Mouse (Mus musculus) forebrain, embryonic 10.5 days (tissue): ENCODE measurements at regions not wholly inside any gene's neighbourhood (a gene's known extent, or its start where the extent isn't known, plus 50 kb on each side); places are given as distances from the start of the nearest gene placed in this dataset.

ENCODE experiments used
- DNase-seq: peaks from one replicate; pipeline ENCODE4 v3.0.0-alpha.2; 2017; ENCODE audit warnings: low spot score; ENCODE audit errors: extremely low spot score
- H3K27ac ChIP-seq: fragments of 300-500 bp; sonication (generic); 2 replicates; pipeline ENCODE4 v1.5.1; 2016; ENCODE audit warnings: mild to moderate bottlenecking
- H3K27me3 ChIP-seq: fragments of 300-500 bp; sonication (generic); 2 replicates; pipeline ENCODE4 v1.6.1; 2016; ENCODE audit warnings: mild to moderate bottlenecking; ENCODE audit not compliant: poor library complexity, severe bottlenecking
- H3K36me3 ChIP-seq: fragments of 300-500 bp; sonication (generic); replicated peaks from 2 replicates; pipeline ENCODE4 v1.6.1; 2016; ENCODE audit warnings: mild to moderate bottlenecking, moderate library complexity
- H3K4me1 ChIP-seq: fragments of 300-500 bp; sonication (generic); 2 replicates; pipeline ENCODE4 v1.6.1; 2016
- H3K4me3 ChIP-seq: fragments of 300-500 bp; sonication (generic); 2 replicates; pipeline ENCODE4 v1.5.1; 2016; ENCODE audit warnings: mild to moderate bottlenecking, moderate library complexity
- H3K9me3 ChIP-seq: fragments of 300-500 bp; sonication (generic); 2 replicates; pipeline ENCODE4 v1.6.1; 2016; ENCODE audit warnings: mild to moderate bottlenecking, moderate library complexity
- whole genome bisulfite sequencing: fragments of 180-500 bp; shearing (Covaris S2); methylation state at CpG from one replicate; pipeline ENCODE4 v1.1.7; 2016; 5-methylcytosine and 5-hydroxymethylcytosine counted together

- no peaks in the 10 kb centered on the region for H3K27me3 ChIP-seq
- no peaks in the 10 kb centered on the region for H3K4me1 ChIP-seq
- no peaks in the 10 kb centered on the region for H3K9me3 ChIP-seq
- WGBS, result 88% methylated on average over 8 of the region's 8 CpGs
- no peaks in the 10 kb centered on the region for H3K36me3 ChIP-seq
- no peak for DNase-seq
- H3K27ac ChIP-seq, result no peak overlapping the region
- H3K4me3 ChIP-seq, result no peak overlapping the region
Observed at GRCm38 (mm10) chr7:36829710-36830109, 131.8 kb downstream of the Tshz3 start.

DNA sequence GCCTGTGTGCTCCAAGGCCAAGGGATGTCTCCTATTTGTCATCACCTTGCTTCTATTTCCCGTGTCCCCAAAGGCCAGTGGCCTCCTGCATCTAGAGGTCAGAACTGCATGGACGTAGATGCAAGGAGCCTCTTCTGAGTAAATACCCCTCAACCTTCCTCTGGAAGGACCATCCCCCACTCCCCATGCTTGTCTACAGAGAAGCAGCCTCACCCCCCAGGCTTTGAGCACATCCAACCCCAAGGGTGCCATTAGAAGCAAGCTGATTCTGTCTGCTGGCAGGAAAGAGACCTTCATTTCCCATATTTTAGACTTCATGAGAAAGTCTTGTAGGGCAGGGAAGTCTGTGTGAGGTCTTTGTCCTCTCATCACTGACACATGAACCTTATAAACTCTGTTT lies 132.2 kb downstream of the Tshz3 start:
- WGBS, result 79% methylated on average over 2 of the region's 2 CpGs

GRCm38 (mm10) chr7:36848279-36848678 lies 150.4 kb downstream of the Tshz3 start:
- Histone ChIP-seq H3K27me3 (no peaks in the 10 kb centered on the region), H3K4me1 (peaks cover 14% of the 10 kb centered on the region), H3K9me3 (no peaks in the 10 kb centered on the region), H3K4me3 (no peak overlapping the region), H3K27ac (peak overlapping the region; percentile 70), H3K36me3 (no peaks in the 10 kb centered on the region)
- WGBS, result 89% methylated on average over 2 of the region's 2 CpGs
- DNase-seq, result no peak

More for the DNA sequence above, 132.2 kb downstream of the Tshz3 start:
- no peaks in the 10 kb centered on the region for H3K9me3 ChIP-seq
- H3K27me3 ChIP-seq, result no peaks in the 10 kb centered on the region
- H3K27ac ChIP-seq, result no peak overlapping the region
- DNase-seq, result no peak
- H3K4me1 ChIP-seq, result no peaks in the 10 kb centered on the region
- H3K4me3 ChIP-seq, result no peak overlapping the region
- H3K36me3 ChIP-seq, result no peaks in the 10 kb centered on the region

- DNase-seq, result no peak
- 83% methylated on average over 4 of the region's 4 CpGs for WGBS
- peaks cover 14% of the 10 kb centered on the region for H3K4me1 ChIP-seq
- H3K4me3 ChIP-seq, result no peak overlapping the region
- peaks cover 6% of the 10 kb centered on the region; the same call in 1 of the 2 replicates for H3K9me3 ChIP-seq
- no peaks in the 10 kb centered on the region for H3K27me3 ChIP-seq
- no peak overlapping the region for H3K27ac ChIP-seq
- no peaks in the 10 kb centered on the region for H3K36me3 ChIP-seq
Observed at GRCm38 (mm10) chr7:36851275-36851889, 153.5 kb downstream of the Tshz3 start.

- Histone ChIP-seq H3K4me1 (peaks cover 1% of the 10 kb centered on the region), H3K9me3 (peaks cover 6% of the 10 kb centered on the region; the same call in 1 of the 2 replicates), H3K27ac (no peak overlapping the region), H3K4me3 (no peak overlapping the region), H3K36me3 (no peaks in the 10 kb centered on the region), H3K27me3 (no peaks in the 10 kb centered on the region)
- no peak for DNase-seq
Observed at GRCm38 (mm10) chr7:36854308-36854707, 156.4 kb downstream of the Tshz3 start.

DNA sequence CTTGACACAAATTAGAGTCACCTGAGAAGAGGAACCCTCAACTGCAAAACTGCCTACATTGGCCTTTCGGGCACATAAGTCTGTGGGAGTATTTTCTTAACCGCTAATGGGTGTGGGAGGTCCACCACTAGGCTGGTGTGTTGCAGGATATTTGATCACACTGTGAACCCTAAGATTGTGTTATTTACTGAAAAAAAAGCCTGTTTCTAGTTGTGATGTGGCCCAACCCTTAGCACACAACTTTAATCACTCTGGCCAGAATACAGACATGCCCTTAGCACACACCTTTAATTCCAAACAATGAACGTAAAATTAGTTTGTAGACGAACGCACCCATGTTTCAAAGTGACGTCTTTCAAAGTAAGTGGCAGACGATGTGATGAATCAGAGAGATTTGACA lies 161.5 kb downstream of the Tshz3 start:
- Histone ChIP-seq H3K27me3 (no peaks in the 10 kb centered on the region), H3K4me1 (no peaks in the 10 kb centered on the region), H3K9me3 (peaks cover 1% of the 10 kb centered on the region; the same call in 1 of the 2 replicates), H3K36me3 (no peaks in the 10 kb centered on the region), H3K27ac (no peak overlapping the region), H3K4me3 (no peak overlapping the region)
- 90% methylated on average over 7 of the region's 7 CpGs for WGBS
- DNase-seq, result no peak

- H3K4me3 ChIP-seq, result no peak overlapping the region
- no peak for DNase-seq
- H3K36me3 ChIP-seq, result no peaks in the 10 kb centered on the region
- H3K9me3 ChIP-seq, result no peaks in the 10 kb centered on the region
- 91% methylated on average over 7 of the region's 7 CpGs for WGBS
- no peaks in the 10 kb centered on the region for H3K4me1 ChIP-seq
- H3K27me3 ChIP-seq, result no peaks in the 10 kb centered on the region
- H3K27ac ChIP-seq, result no peak overlapping the region
Observed at GRCm38 (mm10) chr7:36862481-36862880, 164.6 kb downstream of the Tshz3 start.

GRCm38 (mm10) chr7:36863745-36864144 lies 165.8 kb downstream of the Tshz3 start:
- Histone ChIP-seq H3K4me1 (no peaks in the 10 kb centered on the region), H3K27me3 (no peaks in the 10 kb centered on the region), H3K4me3 (no peak overlapping the region), H3K9me3 (no peaks in the 10 kb centered on the region), H3K36me3 (no peaks in the 10 kb centered on the region), H3K27ac (no peak overlapping the region)
- WGBS, result 87% methylated on average over 5 of the region's 5 CpGs
- no peak for DNase-seq

- WGBS, result 77% methylated on average over 4 of the region's 4 CpGs
- Histone ChIP-seq H3K9me3 (no peaks in the 10 kb centered on the region), H3K27ac (no peak overlapping the region), H3K27me3 (no peaks in the 10 kb centered on the region), H3K4me1 (no peaks in the 10 kb centered on the region), H3K36me3 (no peaks in the 10 kb centered on the region), H3K4me3 (no peak overlapping the region)
- DNase-seq, result no peak
Observed at GRCm38 (mm10) chr7:36864675-36865074, 166.8 kb downstream of the Tshz3 start.

DNA sequence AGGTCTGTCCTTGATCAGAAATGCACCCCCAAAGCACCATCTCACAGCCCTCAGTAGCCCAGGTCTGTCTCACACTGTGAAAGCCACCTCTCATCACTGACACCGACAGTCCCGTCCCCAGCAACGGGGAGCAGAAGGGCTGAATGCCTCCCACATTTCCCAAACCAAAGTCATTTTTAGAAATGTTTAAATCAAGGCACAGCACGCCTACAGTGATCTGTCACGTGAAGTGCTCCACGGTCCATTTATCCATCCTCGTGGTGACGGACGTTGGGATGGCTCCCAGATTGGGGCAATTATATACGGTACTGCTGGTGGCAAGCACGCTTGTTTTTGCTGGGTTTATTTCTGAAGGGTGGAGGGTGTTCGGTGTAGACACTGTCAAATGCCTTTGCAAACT lies 168.7 kb downstream of the Tshz3 start:
- H3K4me3 ChIP-seq, result no peak overlapping the region
- H3K27ac ChIP-seq, result no peak overlapping the region
- no peak for DNase-seq
- WGBS, result 93% methylated on average over 12 of the region's 12 CpGs
- no peaks in the 10 kb centered on the region for H3K4me1 ChIP-seq
- no peaks in the 10 kb centered on the region for H3K27me3 ChIP-seq
- no peaks in the 10 kb centered on the region for H3K9me3 ChIP-seq
- H3K36me3 ChIP-seq, result no peaks in the 10 kb centered on the region

DNA sequence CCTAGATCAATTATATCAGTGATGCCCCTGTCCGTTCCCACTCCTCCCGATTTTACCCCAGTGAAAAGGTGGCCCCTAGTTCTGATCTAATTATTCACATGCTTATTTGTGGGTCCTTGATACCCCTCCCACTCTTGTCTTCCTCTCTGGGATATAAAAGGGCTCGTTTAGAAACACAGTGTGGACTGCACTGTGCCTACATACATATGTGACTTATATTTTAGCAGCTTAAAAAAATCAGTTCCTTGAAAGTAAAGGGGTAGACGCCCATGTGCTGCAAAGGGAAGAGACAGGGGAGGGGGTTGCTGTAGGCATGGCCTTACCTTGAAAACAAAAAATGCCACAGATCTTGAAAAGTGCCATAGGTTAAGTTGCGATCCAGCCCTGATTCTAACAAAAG lies 176.1 kb downstream of the Tshz3 start:
- H3K9me3 ChIP-seq, result no peaks in the 10 kb centered on the region
- no peaks in the 10 kb centered on the region for H3K27me3 ChIP-seq
- H3K4me1 ChIP-seq, result peaks cover 28% of the 10 kb centered on the region
- H3K27ac ChIP-seq, result no peak overlapping the region
- no peak for DNase-seq
- H3K36me3 ChIP-seq, result no peaks in the 10 kb centered on the region
- no peak overlapping the region for H3K4me3 ChIP-seq
- 81% methylated on average over 5 of the region's 5 CpGs for WGBS

GRCm38 (mm10) chr7:36877686-36878085 lies 179.8 kb downstream of the Tshz3 start:
- Histone ChIP-seq H3K27me3 (no peaks in the 10 kb centered on the region), H3K36me3 (no peaks in the 10 kb centered on the region), H3K27ac (peak overlapping the region; percentile 60), H3K4me1 (peaks cover 28% of the 10 kb centered on the region), H3K4me3 (no peak overlapping the region), H3K9me3 (no peaks in the 10 kb centered on the region)
- 29% methylated on average over 7 of the region's 7 CpGs for WGBS
- DNase-seq, result peak; percentile 19

DNA sequence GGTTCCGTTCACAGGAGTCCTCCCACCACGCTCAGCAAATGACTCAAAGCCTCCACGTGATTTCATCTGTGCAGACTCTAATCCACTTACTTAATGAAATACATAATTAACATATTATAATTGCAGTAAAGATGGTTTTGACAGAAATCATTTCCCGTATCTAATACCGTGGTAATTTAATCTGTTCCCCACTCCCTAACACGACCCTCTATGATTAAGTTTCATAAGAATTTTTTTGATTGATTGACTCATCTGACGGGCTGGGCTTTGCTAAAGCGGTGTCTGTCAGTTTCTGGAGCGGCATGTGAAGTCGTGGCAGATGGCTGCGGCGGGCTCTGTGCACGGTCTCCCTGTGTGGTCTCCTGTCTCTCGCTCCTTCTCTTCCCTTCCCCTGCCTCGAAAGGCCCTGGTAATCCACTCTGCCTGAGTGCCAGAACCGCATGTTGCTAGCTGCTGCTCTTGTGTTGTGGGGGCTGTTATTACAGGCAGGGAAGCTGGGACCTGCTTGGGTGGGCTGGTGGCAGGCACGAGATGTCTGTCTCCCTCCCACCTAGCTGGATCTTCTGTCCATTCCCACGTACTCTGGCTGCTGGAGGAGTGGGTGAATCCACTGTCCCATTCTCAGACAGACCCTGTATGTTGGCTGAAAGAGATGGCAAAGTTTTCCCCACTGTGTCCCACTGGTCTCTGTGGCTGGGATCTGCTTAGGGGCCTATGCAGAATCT lies 195.0 kb downstream of the Tshz3 start:
- Histone ChIP-seq H3K9me3 (peaks cover 11% of the 10 kb centered on the region; the same call in 1 of the 2 replicates), H3K27ac (no peak overlapping the region), H3K27me3 (no peaks in the 10 kb centered on the region), H3K4me1 (peaks cover 10% of the 10 kb centered on the region), H3K36me3 (no peaks in the 10 kb centered on the region), H3K4me3 (no peak overlapping the region)
- DNase-seq, result no peak
- WGBS, result 78% methylated on average over 18 of the region's 18 CpGs
